Mouse (Mus musculus): Measurements from ENCODE around the gene Dpp6. TPM values are rescaled to one million over a fixed set of nuclear protein-coding genes. Genes with fewer than 3 reads are reported as not detected.

Dpp6 gene
- total RNA-seq, 2 experiments from 2014 or later = 4.3 to 5.5 TPM

- DNase-seq = no peak
Observed at GRCm38 (mm10) chr5:27291378-27291777, 474.4 kb downstream of the Dpp6 start.

- DNase-seq = no peak
Observed at GRCm38 (mm10) chr5:27292236-27292635, 475.2 kb downstream of the Dpp6 start.

- DNase-seq = no peak
Observed at GRCm38 (mm10) chr5:27304115-27304514, 487.1 kb downstream of the Dpp6 start.

GRCm38 (mm10) chr5:27306497-27307152 lies 489.6 kb downstream of the Dpp6 start:
- no peak for DNase-seq

- no peak for DNase-seq
Observed at GRCm38 (mm10) chr5:27310217-27310616, 493.2 kb downstream of the Dpp6 start.

- no peak for DNase-seq
Observed at GRCm38 (mm10) chr5:27316674-27317073, 499.7 kb downstream of the Dpp6 start.

- DNase-seq = no peak
Observed at GRCm38 (mm10) chr5:27317264-27317663, 500.3 kb downstream of the Dpp6 start.

GRCm38 (mm10) chr5:27317832-27318231 lies 500.8 kb downstream of the Dpp6 start:
- no peak for DNase-seq

GRCm38 (mm10) chr5:27319731-27320130 lies 502.7 kb downstream of the Dpp6 start:
- no peak for DNase-seq

GRCm38 (mm10) chr5:27322895-27323792 lies 506.1 kb downstream of the Dpp6 start:
- no peak for DNase-seq

GRCm38 (mm10) chr5:27324346-27324928 lies 507.4 kb downstream of the Dpp6 start:
- DNase-seq = no peak

GRCm38 (mm10) chr5:27336698-27337097 lies 519.7 kb downstream of the Dpp6 start:
- no peak for DNase-seq

GRCm38 (mm10) chr5:27339196-27340030 lies 522.4 kb downstream of the Dpp6 start:
- no peak for DNase-seq

- no peak for DNase-seq
Observed at GRCm38 (mm10) chr5:27342276-27342675, 525.3 kb downstream of the Dpp6 start.

- no peak for DNase-seq
Observed at GRCm38 (mm10) chr5:27343626-27344025, 526.6 kb downstream of the Dpp6 start.

GRCm38 (mm10) chr5:27348181-27349095 lies 531.4 kb downstream of the Dpp6 start:
- no peak for DNase-seq

- DNase-seq = no peak
Observed at GRCm38 (mm10) chr5:27357630-27358029, 540.6 kb downstream of the Dpp6 start.

GRCm38 (mm10) chr5:27365946-27366345 lies 548.9 kb downstream of the Dpp6 start:
- DNase-seq = no peak

- no peak for DNase-seq
Observed at GRCm38 (mm10) chr5:27370814-27371213, 553.8 kb downstream of the Dpp6 start.

GRCm38 (mm10) chr5:27373931-27374330 lies 556.9 kb downstream of the Dpp6 start:
- DNase-seq = no peak

- no peak for DNase-seq
Observed at GRCm38 (mm10) chr5:27375841-27376240, 558.8 kb downstream of the Dpp6 start.

All from gastrocnemius, postnatal 10 days (tissue).